Mouse (Mus musculus): ENCODE results near the gene Klhl7.
"Not testable (repeated sequence)": the region's sequence is repeated elsewhere in the genome, so short reads cannot be mapped to it uniquely, and the experiment has no call there.

GRCm38 (mm10) chr5:24103235-24103634 is 2.8 kb downstream of the Klhl7 start:
- not testable (repeated sequence) for TF ChIP-seq CTCF (IDR thresholded peaks at IDR 0.05; ENCODE audit: extremely low read depth, insufficient read length, insufficient replicate concordance, low read depth, low read length); POLR2A (IDR thresholded peaks at IDR 0.05; ENCODE audit: low read depth, low read length)

Measured in small intestine, adult 2 months (tissue).